Mouse (Mus musculus) c-Kit-negative CD71-positive TER-119-positive erythroid progenitor cells, embryonic 14.5 days (primary cell): ENCODE results near the gene Slc44a2.
A peak's percentile ranks its signal among the peaks of the same experiment; 100 is the strongest.

Experiments used
- DNase-seq: peaks from one replicate; pipeline ENCODE4 v3.0.0-alpha.2; 2013; ENCODE audit warnings: low read depth, low spot score

The Slc44a2 gene

DNA sequence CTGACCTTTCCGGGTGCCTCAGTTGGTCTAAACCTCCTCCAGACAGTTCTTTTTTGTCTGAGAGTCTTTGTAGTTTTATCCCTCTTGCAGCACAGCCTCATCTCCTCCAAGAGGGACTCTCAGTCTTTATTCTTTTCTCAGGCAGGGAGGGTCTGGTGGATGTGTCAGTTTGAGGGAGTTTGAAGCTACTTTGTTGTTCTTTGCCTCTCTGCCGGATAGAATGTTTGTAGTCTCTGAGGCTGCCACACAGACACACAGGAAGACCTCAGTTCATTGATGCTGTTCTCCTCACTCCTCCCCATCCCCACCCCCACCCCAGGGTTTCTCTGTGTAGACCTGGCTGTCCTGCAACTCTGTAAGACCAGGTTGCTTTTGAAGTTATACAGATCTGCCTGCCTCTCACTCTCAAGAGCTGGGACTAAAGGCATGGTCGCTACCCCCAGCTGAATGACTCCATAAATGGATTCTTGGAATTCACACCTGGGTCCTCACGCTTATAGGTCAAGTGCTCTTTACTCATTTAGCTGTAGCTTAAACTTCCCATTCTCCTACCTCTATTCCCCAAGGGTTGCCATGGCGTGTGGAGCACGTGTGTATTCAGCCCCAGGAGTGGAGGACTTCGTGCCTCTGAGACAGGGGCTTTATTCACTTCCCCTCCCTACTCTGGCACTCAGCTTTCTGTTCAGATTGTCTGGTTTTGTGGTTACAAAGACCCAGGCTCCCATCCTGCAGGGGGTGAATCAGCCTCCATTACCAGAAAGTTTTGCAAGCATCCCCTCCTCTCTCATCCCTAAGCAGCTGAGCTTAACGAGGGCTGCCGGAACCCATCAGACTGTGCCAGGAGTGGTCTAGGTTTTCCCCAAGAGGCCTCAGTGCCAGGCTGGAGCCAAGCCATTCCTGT is 11.9 kb downstream of the Slc44a2 start:
- no peak for DNase-seq

DNA sequence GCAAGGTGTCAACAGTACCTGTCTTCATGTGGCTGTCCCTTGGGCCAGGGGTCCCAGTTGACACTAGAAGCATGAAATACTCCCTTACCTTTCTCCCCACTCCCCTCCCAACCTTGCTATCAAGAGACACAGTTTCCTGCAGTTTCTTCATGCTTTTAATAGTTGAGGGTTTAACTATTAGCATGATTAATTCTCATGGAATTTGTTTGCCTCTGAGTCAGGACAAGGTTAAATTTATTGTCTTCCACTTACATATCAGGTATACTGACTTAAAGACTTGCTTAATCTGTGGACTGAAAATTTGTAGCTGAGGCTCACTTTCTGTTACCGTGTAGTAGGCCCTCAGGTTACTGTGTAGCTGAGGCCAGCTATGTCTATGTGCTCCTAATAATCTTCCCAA is 13.0 kb downstream of the Slc44a2 start:
- no peak for DNase-seq

DNA sequence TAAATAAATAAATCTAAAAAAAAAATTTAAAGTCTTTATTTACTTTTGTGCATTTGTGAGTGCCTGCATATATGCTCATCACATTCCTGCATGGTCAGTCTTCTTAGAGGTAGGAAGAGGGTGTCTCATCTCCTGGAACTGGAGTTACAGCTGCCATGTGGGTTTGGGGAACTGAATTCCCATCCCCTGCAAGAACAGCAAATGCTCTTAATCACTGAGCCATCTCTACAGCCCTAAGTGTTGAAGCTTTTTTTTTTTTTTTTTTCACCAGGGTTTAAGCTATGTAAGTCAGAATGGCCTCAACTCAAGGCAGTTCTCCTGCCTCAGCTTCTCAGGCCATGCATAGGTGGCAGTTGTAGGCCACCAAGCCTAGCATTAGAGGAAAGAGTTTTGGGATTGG is 14.2 kb downstream of the Slc44a2 start:
- no peak for DNase-seq

DNA sequence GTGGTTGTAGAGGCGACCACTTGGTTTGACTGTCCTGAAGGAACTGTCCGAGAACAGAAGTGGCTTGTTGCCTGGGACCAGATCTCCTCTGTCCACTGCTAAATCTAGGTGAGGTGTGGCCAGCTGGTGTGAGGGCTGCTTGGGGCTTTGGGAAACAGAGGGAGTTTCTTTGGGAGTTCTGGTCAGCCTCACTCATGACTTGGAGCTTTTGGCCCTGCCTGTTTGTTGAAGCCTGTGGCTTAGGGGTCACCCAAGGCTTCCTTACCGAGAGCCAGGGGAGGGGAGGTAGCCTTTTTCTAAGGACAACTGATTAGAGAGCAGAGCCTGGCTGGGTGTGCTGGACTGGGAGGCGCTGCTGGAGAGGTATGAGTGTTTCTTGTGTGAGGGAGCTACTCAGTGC is 14.9 kb downstream of the Slc44a2 start:
- no peak for DNase-seq

DNA sequence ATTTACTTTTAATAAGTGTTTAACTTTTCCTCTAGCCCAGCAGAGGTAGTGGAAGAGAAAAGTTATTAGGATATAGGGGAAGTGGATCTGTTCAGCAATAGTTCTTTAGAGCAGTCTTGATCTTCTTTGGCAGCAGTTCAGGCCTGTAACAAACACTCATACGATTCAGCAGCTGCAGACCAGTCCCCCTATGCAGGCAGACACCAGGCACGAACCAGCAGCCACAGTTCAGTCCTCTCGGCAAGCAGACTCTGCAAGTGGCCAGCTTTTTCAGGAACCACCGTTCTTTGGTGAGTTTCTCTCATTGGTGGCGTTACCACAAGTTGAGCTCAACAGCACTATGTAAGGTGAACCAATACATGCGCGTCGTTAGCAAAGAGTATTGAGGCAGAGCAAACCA is 16.0 kb downstream of the Slc44a2 start:
- DNase-seq = no peak

DNA sequence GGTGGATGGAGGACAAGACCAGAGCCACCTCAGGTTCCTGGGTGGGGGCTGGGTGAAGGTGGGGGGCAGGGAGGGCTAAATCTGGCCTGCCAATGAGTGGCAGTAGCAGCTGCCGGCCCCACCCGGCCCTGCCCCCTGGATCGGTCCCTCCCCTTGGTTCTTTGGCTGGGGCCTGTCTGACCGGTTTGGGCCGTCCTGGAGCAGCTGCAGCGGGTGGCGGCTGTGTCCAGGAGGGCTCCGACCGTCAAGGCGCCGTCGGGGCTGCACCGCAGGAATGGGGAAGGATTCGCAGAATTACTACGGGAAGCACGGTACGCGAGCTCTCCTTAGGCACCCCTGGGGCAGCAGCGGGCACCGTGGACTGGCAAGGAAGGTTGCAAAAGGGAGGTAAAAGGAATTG is 17.2 kb downstream of the Slc44a2 start:
- DNase-seq = no peak

DNA sequence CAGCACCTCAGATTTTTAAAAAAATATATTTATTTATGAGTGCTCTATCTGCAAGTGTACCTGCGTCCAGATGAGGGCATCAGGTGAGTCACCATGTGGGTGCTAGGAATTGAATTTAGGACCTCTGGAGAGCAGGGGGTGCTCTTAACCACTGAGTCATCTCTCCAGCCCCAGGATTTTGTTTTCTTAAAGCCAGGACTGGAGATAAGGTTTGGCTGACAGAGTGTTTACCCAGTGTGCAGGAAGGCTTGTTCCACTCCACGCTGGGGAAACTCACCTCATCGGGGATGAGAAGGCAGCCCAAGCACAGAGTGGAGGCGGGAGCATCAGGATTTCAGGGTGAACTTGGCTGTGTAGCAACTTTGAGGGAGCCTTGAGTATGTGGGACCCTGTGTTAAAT is 19.9 kb downstream of the Slc44a2 start:
- DNase-seq = no peak

DNA sequence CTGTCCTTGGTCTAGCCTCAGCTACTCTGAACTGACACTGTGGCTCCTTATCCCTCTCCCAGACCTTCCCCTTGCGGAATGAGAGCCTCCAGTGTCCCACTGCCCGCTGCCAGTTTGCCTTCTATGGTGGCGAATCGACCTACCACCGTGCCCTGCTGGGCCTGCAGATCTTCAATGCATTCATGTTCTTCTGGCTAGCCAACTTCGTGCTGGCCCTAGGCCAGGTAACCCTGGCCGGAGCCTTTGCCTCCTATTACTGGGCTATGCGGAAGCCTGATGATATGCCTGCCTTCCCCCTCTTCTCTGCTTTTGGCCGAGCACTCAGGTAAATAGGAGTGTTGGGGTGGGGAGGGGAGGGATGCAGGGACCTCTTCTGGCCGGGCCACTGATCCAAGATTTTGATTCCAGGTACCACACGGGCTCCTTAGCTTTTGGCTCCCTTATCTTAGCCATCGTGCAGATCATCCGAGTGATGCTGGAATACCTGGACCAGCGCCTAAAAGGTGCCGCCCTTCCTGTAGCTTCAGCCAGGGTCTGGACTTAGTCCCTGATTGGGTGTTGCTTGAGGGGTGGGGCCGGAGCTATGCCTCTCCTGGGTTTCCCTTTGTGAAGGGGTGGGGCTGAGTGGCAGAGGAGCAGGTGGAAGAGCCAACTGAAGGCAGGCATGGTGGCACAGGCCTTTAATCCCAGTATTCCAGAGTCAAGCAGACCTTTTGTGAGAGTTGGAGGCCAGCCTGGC is 26.3 kb downstream of the Slc44a2 start:
- no peak for DNase-seq

DNA sequence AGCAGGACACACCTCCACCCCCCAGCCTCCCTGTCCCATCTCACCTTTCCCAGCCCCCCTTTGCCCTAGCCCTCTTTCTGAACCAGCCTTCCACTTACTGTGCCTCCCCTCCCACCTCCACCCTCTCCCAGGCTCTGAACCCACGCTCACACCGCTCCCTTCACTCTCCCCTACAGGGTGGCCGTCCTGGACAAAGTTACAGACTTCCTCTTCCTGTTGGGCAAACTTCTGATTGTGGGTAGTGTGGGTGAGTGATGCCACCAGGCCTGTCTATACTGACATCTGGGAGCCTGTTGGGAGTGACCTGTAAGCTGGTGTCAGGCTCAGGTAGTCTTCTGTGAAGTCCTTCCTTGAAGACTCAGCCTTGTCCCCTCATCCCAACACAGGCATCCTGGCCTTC is 27.7 kb downstream of the Slc44a2 start:
- no peak for DNase-seq

DNA sequence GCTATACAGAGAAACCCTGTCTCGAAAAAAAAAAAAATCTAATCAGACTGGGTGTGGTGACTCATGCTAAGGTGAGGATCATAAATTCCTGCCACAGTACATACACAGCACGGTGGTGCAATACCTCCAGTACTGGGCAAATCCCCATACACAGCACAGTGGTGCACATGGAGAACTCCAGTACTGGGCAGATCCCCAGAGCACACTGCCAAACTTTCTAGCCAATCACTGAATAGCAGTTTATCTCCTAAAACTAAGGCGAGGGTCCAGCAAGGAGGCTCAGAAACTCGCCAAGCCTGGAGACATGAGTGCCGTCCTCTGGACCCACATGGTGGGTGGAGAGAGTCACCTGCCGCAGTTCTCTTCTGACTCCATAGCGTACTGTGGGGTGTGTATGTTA is 30.7 kb downstream of the Slc44a2 start:
- DNase-seq = no peak

DNA sequence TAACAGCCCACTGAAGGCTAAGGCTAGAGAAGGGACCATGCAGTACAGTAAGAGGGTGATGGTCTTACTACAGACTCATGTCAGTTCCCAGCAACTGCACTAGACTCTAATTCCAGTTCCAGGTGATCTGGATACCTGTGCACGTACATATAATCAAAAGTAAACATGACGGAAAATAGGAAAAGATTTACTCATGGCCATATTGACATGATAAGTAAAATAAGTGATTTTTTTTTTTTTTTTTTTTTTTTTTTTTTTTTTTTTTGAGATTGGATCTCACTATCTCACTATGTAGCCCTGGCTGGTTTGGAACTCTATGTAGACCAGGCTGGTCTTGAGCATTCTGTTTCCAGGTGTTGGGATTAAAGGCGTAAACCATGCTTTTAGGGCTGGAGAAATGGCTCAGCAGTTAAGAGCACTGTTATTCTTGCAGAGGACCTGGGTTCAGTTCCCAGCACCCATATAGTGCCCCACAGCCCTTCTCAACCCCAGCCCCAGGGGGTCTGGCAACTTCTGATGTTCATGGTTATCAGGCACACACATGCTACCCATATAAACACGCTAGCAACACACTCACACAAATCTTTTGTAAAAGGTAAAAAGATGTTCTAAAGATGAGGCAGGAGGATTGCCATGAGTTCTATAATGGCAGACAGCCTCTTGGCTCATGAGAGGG is 31.3 kb downstream of the Slc44a2 start:
- DNase-seq = no peak

DNA sequence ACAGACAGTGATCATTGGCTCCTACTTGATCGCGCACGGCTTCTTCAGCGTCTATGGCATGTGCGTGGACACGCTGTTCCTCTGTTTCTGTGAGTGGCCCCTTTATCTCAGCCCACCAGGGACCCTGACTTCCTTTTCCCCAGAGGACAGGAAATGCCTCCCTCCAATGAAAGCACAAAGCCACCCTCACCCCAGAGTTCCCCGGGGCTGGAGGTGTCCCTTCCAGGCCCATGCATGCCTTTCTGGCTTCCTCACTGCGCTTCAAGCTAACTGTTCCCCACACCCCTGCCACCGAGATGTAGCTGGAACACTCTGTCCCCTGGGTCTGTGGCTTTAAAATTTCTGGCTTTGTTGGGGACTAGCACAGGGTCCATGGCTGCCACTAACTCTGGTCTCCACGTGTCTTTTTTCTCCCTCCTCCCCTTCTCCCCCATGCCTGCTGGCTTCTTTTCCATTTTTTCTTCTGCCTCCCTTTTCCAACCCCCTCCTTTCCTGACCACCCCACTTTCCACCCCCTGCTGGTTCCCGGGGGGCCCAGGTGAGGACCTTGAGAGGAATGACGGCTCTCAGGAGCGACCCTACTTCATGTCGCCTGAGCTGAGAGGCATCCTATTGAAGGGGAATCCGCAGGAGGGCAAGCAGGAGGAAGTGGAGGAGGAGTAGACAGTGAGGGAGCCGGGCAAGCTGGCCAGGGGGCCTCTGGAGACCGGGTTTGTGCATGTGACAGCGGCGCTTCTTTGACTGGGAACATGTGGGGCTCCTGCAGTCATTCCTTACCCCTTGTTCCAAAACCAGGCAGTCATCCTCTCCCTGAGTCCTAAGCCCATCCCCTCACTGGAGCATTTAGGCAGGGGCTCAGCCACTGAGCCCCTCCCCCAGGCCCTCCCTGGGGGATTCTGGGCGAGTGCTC is 32.2 kb downstream of the Slc44a2 start:
- no peak for DNase-seq

DNA sequence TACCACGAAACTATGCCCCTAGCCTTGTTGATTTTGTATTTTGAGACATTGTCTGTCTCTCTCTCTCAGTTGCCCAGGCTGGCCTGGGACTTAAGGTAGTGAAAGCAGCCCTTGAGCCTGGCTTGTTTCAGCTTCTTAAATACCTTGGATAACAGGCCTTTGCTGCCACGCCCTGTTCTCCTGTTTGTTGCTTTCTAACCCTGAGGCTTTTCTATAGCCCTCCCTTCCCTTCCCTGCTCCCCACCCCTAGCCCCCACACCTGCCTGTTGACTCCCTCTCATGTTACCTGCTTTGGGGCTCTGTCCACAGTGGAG is 32.8 kb downstream of the Slc44a2 start:
- no peak for DNase-seq

DNA sequence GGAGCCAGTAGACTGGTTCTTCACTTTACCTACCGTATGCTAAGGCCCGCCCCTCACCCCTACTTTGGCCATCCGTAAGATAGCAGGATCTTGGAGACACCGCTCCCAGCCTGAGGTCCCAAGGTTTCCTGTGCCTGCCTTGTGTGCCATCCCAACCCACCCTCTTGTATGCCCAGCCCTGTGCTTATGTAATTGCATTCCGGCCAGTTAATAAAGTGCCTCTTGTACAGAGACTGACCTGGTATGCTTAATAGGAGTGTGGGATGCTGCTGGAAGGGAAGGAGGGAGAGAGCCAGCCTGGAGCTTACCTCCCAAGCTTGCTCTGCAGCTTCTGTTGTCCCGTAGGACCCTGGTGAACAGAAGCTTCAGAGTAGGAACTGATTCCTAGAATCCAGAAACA is 34.3 kb downstream of the Slc44a2 start:
- no peak for DNase-seq

DNA sequence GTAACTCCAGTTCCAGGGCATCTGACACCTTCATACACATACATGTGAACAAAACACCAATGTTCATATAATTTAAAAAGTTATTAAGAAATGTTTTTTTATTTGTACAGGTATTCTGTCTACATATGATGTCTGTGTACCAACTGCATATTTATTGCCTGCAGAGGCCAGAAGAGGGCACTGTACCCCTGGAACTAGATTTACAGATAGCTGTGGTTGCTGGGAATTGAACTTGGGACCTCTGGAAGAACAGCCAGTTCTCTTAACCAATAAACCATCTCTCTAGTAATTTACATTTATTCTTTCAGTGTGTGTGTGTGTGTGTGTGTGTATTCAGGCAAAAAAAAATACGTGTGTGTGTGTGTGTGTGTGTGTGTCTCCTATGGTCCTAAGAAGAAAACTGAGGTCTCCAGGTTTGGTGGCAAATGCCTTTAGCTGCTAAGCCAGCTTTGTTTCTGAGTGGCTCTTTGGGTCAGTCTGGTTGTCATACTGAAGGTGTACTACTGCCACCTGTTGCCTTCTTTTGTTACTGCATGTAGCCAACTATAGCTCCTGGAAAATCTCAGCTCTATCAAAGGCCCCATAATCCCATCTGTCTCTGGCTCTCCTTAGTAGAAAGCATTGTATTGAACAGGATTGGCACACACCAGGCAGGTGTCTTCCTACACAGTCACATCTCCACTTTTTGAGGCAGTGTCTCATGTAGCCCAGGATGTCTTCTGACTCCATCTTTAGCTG is 36.7 kb downstream of the Slc44a2 start:
- DNase-seq = peak; percentile 65

DNA sequence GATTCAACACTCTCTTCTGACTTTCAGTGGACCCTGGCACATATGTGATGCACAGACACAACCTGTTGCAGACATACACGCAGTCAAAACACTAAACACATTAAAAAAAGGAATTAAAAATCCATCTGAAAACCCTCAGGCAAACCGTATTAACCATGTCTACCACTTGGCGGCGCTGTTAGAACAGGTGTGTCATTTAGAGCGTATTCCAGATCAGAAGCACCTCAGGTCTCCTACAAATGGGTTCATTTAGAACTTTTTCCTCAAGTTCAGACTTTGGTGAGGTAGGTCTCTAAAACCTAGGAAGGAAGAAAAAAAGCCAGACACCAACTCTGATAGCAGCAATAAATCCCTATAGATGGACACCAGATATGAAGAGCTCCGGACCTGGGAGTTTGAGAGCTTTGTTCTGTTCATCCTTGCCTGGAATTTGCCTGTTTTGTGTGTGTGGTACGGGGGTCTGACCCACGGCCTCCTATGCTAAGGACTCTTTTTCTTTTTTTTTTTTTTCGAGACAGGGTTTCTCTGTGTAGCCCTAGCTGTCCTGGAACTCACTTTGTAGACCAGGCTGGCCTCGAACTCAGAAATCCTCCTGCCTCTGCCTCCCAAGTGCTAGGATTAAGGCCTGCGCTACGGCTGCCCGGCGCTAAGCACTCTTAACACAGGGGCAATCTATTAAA is 46.2 kb downstream of the Slc44a2 start:
- DNase-seq = peak; percentile 76

DNA sequence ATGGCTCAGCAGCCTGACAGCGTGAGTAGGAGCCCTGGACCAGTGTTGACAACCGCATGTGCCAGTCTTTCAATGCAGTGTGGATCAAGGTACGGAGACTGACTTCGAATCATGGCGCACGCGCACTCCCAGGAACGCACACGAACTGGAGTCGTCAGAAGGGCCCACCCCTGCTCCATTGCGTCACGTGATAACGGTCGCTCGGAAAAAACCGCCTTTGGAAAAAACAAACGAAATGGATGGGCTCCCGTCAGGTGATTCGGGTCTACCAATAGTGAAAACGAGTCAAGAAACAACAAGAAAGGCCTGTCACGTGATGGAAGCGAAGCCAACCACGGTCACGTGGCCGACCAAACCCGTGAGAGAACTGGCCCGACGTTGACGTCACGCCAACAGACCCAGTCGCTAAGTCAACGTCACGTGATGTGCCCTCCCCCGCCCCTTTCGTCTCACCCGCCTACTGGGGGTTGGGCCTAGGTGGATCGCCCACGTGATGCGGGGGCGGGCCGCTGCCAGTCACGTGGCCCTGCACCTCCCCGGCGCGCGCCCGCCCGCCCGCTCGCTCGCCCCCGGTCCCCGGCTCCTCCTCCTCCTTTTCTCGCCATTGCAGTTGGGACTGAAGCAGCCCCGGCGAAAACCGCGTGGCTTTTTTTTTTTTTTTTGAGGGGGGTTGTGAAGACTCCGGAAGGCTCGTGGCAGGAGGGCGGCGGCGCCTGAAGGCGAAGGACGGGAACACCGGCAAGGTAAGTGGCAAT is 47.0 kb downstream of the Slc44a2 start, which contains the start of gene Ilf3:
Ilf3 (plus strand) TSS at position 515 of the 755 bp plus-strand sequence.
- DNase-seq = peak; percentile 99

DNA sequence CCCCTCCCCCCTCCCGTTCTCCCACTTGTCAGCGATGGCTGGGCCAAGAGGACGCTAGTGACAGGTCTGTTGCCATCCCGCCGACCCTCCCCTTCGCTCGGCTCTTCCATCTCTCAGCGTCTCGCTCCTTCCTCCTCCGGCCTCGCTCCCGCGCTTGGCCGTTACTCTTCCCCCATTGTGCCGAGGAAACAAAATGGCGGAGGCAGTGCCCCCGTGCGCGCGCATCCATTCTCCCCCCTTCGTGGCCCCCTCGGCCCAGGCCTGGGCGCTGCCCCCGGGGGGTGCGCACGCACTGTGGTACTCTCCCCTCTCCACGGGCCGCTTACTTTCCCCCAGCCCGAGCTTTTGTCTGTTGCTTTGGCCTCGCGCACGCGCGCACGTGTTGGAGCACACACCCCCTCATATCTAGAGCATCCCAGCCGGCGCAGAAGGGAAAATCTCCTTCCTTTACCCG is 47.7 kb downstream of the Slc44a2 start:
- DNase-seq = peak; percentile 44

DNA sequence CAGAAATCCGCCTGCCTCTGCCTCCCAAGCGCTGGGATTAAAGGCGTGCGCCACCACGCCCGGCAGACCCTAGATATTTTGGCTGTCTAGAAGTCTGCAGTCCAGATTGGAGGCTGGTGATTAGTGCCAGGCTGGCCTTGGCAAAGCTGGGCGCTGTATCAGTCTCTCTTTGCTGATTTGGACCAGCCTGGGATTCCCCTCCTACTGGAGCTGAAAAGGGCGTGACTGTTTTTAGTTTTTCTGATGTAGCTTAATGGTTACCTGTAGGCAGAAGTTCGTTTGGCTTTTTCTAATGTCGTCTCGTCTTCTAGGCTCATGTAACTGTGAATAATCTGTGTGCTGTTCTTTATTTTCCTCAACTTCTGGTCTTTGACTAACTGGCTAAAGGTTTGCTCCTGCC is 48.6 kb downstream of the Slc44a2 start:
- DNase-seq = no peak
